Mouse (Mus musculus) forebrain, embryonic 14.5 days (tissue): ENCODE results near the gene Borcs8. TPM values are rescaled to one million over a fixed set of nuclear protein-coding genes. Genes with fewer than 3 reads are reported as not detected.

ENCODE experiments used
- ATAC-seq: fragments of 200-750 bp; cut with Nextera tagmentation; 2 replicates; pipeline ENCODE4 v1.8.0; 2017; ENCODE audit warnings: mild to moderate bottlenecking, moderate library complexity
- DNase-seq: peaks from one replicate; pipeline ENCODE4 v3.0.0-alpha.2; 2015; ENCODE audit warnings: low spot score
- H3K27ac ChIP-seq: fragments of 300-500 bp; sonication (generic); 2 replicates; pipeline ENCODE4 v1.5.1; 2014; ENCODE audit warnings: low read depth, mild to moderate bottlenecking, control low read depth, low read length, moderate library complexity
- H3K27me3 ChIP-seq: fragments of 300-500 bp; sonication (generic); replicated peaks from 2 replicates; pipeline ENCODE4 v1.6.1; 2014; ENCODE audit warnings: low read length, control low read depth, mixed read lengths; ENCODE audit not compliant: control insufficient read depth, insufficient read depth
- H3K36me3 ChIP-seq: fragments of 300-500 bp; sonication (generic); 2 replicates; pipeline ENCODE4 v1.6.1; 2014; ENCODE audit warnings: low read length, control low read depth; ENCODE audit not compliant: control insufficient read depth, insufficient read depth
- H3K4me1 ChIP-seq: fragments of 300-500 bp; sonication (generic); 2 replicates; pipeline ENCODE4 v1.6.1; 2014; ENCODE audit warnings: antibody characterized with exemption, low read length, control low read depth; ENCODE audit not compliant: control insufficient read depth, insufficient read depth
- H3K4me2 ChIP-seq: fragments of 300-500 bp; sonication (generic); 2 replicates; pipeline ENCODE4 v1.6.1; 2014; ENCODE audit warnings: mild to moderate bottlenecking, control low read depth, low read length
- H3K4me3 ChIP-seq: fragments of 300-500 bp; sonication (generic); 2 replicates; pipeline ENCODE4 v1.5.1; 2014; ENCODE audit warnings: low read depth, low read length, control low read depth
- H3K9ac ChIP-seq: fragments of 300-500 bp; sonication (generic); 2 replicates; pipeline ENCODE4 v1.6.1; 2014; ENCODE audit warnings: mild to moderate bottlenecking, low read length, control low read depth, moderate library complexity
- H3K9me3 ChIP-seq: fragments of 300-500 bp; sonication (generic); replicated peaks from 2 replicates; pipeline ENCODE4 v1.6.1; 2016; ENCODE audit warnings: low read length, control low read depth, mixed read lengths; ENCODE audit not compliant: control insufficient read depth
- WGBS: fragments of 180-500 bp; shearing (Covaris S2); extraction: QIAGEN DNeasy Blood & Tissue Kit; methylation state at CpG from one replicate; pipeline ENCODE4 v1.1.7; 2014; 5-methylcytosine and 5-hydroxymethylcytosine counted together
- polyA plus RNA-seq: library from polyadenylated mRNA; unstranded; fragments of >200 nt; fragmentation: Nextera tagmentation; extraction: Ambion mirVana; gene quantifications from 2 replicates; pipeline ENCODE4 v1.2.1, GENCODE M21; 2014

The Borcs8 gene
- polyA plus RNA-seq, 1 experiment from 2014 or later = 76.7 TPM

- H3K4me3 ChIP-seq = 0 out of 2 replicates have a peak overlapping the region, but pooled peaks have one; percentile 13
- H3K27ac ChIP-seq = no peak overlapping the region
- no peaks in the 10 kb centered on the region for H3K9me3 ChIP-seq
- H3K9ac ChIP-seq = no peak overlapping the region
- WGBS = 4% methylated on average over 21 of the region's 21 CpGs
- no peaks in the 10 kb centered on the region for H3K36me3 ChIP-seq
- peak; percentile 92 for ATAC-seq
- 0 out of 2 replicates have a peak, but pooled peaks cover 4% of the 10 kb centered on the region for H3K27me3 ChIP-seq
- peaks cover 3% of the 10 kb centered on the region; the same call in 1 of the 2 replicates for H3K4me1 ChIP-seq
- DNase-seq = peak; percentile 83
- H3K4me2 ChIP-seq = peak overlapping the region; percentile 47
These were observed 27.3 kb downstream of the Borcs8 start for GRCm38 (mm10) chr8:70166504-70167110.

- Histone ChIP-seq H3K4me3 (no peak overlapping the region), H3K9me3 (no peaks in the 10 kb centered on the region), H3K27ac (no peak overlapping the region), H3K36me3 (no peaks in the 10 kb centered on the region), H3K9ac (no peak overlapping the region), H3K4me2 (no peak overlapping the region), H3K4me1 (peaks cover 7% of the 10 kb centered on the region; the same call in 1 of the 2 replicates), H3K27me3 (0 out of 2 replicates have a peak, but pooled peaks cover 4% of the 10 kb centered on the region)
- DNase-seq (no peak), ATAC-seq (no peak)
- WGBS = 82% methylated on average over 3 of the region's 3 CpGs
These were observed 30.8 kb downstream of the Borcs8 start for GRCm38 (mm10) chr8:70170116-70170515.

GRCm38 (mm10) chr8:70170748-70171147 is 31.4 kb downstream of the Borcs8 start:
- Histone ChIP-seq H3K4me3 (no peak overlapping the region), H3K27ac (no peak overlapping the region), H3K4me1 (peaks cover 7% of the 10 kb centered on the region; the same call in 1 of the 2 replicates), H3K27me3 (no peaks in the 10 kb centered on the region), H3K36me3 (no peaks in the 10 kb centered on the region), H3K9me3 (no peaks in the 10 kb centered on the region), H3K9ac (no peak overlapping the region), H3K4me2 (no peak overlapping the region)
- no peak for DNase-seq
- no peak for ATAC-seq
- WGBS = 82% methylated on average over 3 of the region's 3 CpGs

- no peaks in the 10 kb centered on the region for H3K27me3 ChIP-seq
- H3K36me3 ChIP-seq = no peaks in the 10 kb centered on the region
- H3K27ac ChIP-seq = no peak overlapping the region
- H3K4me1 ChIP-seq = peaks cover 7% of the 10 kb centered on the region; the same call in 1 of the 2 replicates
- ATAC-seq = no peak
- WGBS = 88% methylated on average over 7 of the region's 7 CpGs
- no peak for DNase-seq
- H3K4me3 ChIP-seq = no peak overlapping the region
- no peak overlapping the region for H3K9ac ChIP-seq
- H3K9me3 ChIP-seq = no peaks in the 10 kb centered on the region
- H3K4me2 ChIP-seq = peak overlapping the region; percentile 62; the same call in 1 of the 2 replicates
These were observed 31.9 kb downstream of the Borcs8 start for GRCm38 (mm10) chr8:70171240-70171639.

- peak within 1 kb of the TSS; percentile 69 for H3K9ac ChIP-seq
- H3K4me3 ChIP-seq = peak within 1 kb of the TSS; percentile 54
- peaks cover 7% of the 10 kb centered on the region; the same call in 1 of the 2 replicates for H3K4me1 ChIP-seq
- no peaks in the 10 kb centered on the region for H3K9me3 ChIP-seq
- H3K27me3 ChIP-seq = no peaks in the 10 kb centered on the region
- peaks cover 5% of the 10 kb centered on the region for H3K36me3 ChIP-seq
- ATAC-seq (peak; percentile 99), DNase-seq (peak; percentile 98)
- H3K4me2 ChIP-seq = peak within 1 kb of the TSS; percentile 62
- 3% methylated on average over 27 of the region's 27 CpGs for WGBS
- H3K27ac ChIP-seq = no peak within 1 kb of the TSS
These were observed 32.9 kb downstream of the Borcs8 start, which contains the start of gene Tmem161a for GRCm38 (mm10) chr8:70172043-70172681. Gene Tmem161a (plus strand): TSS chr8:70172356.

- 88% methylated on average over 5 of the region's 5 CpGs for WGBS
- Histone ChIP-seq H3K36me3 (peaks cover 15% of the 10 kb centered on the region), H3K4me3 (0 out of 2 replicates have a peak overlapping the region, but pooled peaks have one; percentile 54), H3K27ac (no peak overlapping the region), H3K4me1 (peaks cover 7% of the 10 kb centered on the region; the same call in 1 of the 2 replicates), H3K4me2 (peak overlapping the region; percentile 62), H3K9me3 (no peaks in the 10 kb centered on the region), H3K27me3 (no peaks in the 10 kb centered on the region), H3K9ac (no peak overlapping the region; the same call in 1 of the 2 replicates)
- DNase-seq (no peak), ATAC-seq (no peak)
These were observed 34.0 kb downstream of the Borcs8 start for GRCm38 (mm10) chr8:70173320-70173719.

GRCm38 (mm10) chr8:70174079-70174478 is 34.8 kb downstream of the Borcs8 start:
- Histone ChIP-seq H3K9me3 (no peaks in the 10 kb centered on the region), H3K4me2 (no peak overlapping the region), H3K36me3 (peaks cover 15% of the 10 kb centered on the region), H3K4me3 (no peak overlapping the region), H3K27ac (no peak overlapping the region), H3K9ac (peak overlapping the region; percentile 21; the same call in 1 of the 2 replicates), H3K27me3 (no peaks in the 10 kb centered on the region), H3K4me1 (peaks cover 7% of the 10 kb centered on the region; the same call in 1 of the 2 replicates)
- no peak for DNase-seq
- 91% methylated on average over 7 of the region's 7 CpGs for WGBS
- no peak for ATAC-seq

GRCm38 (mm10) chr8:70178231-70178630 is 38.9 kb downstream of the Borcs8 start:
- Histone ChIP-seq H3K4me1 (no peaks in the 10 kb centered on the region), H3K4me3 (no peak overlapping the region), H3K9ac (no peak overlapping the region), H3K27me3 (no peaks in the 10 kb centered on the region), H3K9me3 (no peaks in the 10 kb centered on the region), H3K27ac (no peak overlapping the region), H3K36me3 (peaks cover 40% of the 10 kb centered on the region), H3K4me2 (no peak overlapping the region)
- WGBS = 90% methylated on average over 2 of the region's 2 CpGs
- no peak for ATAC-seq
- DNase-seq = no peak

GRCm38 (mm10) chr8:70179082-70179481 is 39.8 kb downstream of the Borcs8 start:
- ATAC-seq (no peak), DNase-seq (no peak)
- 100% methylated on average over 4 of the region's 4 CpGs for WGBS
- Histone ChIP-seq H3K27ac (no peak overlapping the region), H3K9me3 (no peaks in the 10 kb centered on the region), H3K4me1 (no peaks in the 10 kb centered on the region), H3K36me3 (peaks cover 40% of the 10 kb centered on the region), H3K9ac (no peak overlapping the region), H3K4me3 (no peak overlapping the region), H3K4me2 (no peak overlapping the region), H3K27me3 (no peaks in the 10 kb centered on the region)
